8 mouse cellular contexts compared by ENCODE assay signal in genomic region chr15:74004008-74004680, GRCm38 (mm10).
DNase-seq lines count a peak whose midpoint lies in the region; ATAC-seq and TF ChIP-seq lines count a peak whose summit lies in the region.
"Had no signal": no experiment of that assay in that cellular context is flagged by ENCODE, and none has a peak within 500 bp of the region (broad histone marks: within the 10 kb centered on the region; RNA-seq: fewer than 3 reads in every experiment).

No protein-coding gene starts in this region.

- H3K27me3 ChIP-seq in lung, embryonic 14.5 days (ENCODE audit: insufficient read depth, low read length), result no peaks in the 10 kb centered on the region
- H3K27me3 ChIP-seq in lung, postnatal 0 days (replicated peaks; ENCODE audit: insufficient read depth, low read length), result no peaks in the 10 kb centered on the region
- no peaks in the 10 kb centered on the region for H3K27me3 ChIP-seq in limb, embryonic 10.5 days (ENCODE audit: low read depth, poor library complexity, severe bottlenecking)

- no peak overlapping the region for H3K4me3 ChIP-seq in lung, embryonic 14.5 days (ENCODE audit: low read depth, low read length)
- no peak overlapping the region for H3K4me3 ChIP-seq in lung, postnatal 0 days (ENCODE audit: low read depth, low read length)
- no peak overlapping the region for H3K4me3 ChIP-seq in limb, embryonic 10.5 days
- no peak overlapping the region for H3K4me3 ChIP-seq in left cerebral cortex, adult 2 months
- H3K4me3 ChIP-seq: heart, embryonic 15.5 days had no signal

- intact Hi-C loops in left cerebral cortex, adult 2 months (cut with DNase I), result no loop called here
- intact Hi-C loops in left cerebral cortex, postnatal 36 days (cut with DNase I), result no loop called here

- no peaks in the 10 kb centered on the region for H3K9me3 ChIP-seq in lung, embryonic 14.5 days (ENCODE audit: low read depth, low read length)
- H3K9me3 ChIP-seq in lung, postnatal 0 days (ENCODE audit: low read length), result no peaks in the 10 kb centered on the region
- H3K9me3 ChIP-seq in limb, embryonic 10.5 days (replicated peaks), result no peaks in the 10 kb centered on the region
- H3K9me3 ChIP-seq: heart, embryonic 15.5 days had no signal

- no peaks in the 10 kb centered on the region for H3K36me3 ChIP-seq in lung, embryonic 14.5 days (ENCODE audit: insufficient read depth)
- H3K36me3 ChIP-seq in lung, postnatal 0 days (ENCODE audit: insufficient read depth, low read length), result no peaks in the 10 kb centered on the region
- no peaks in the 10 kb centered on the region for H3K36me3 ChIP-seq in limb, embryonic 10.5 days
- H3K36me3 ChIP-seq: heart, embryonic 15.5 days had no signal

- H3K4me2 ChIP-seq in lung, embryonic 14.5 days, result no peak overlapping the region
- no peak overlapping the region for H3K4me2 ChIP-seq in lung, postnatal 0 days (replicated peaks; ENCODE audit: low read depth, low read length)
- H3K4me2 ChIP-seq: heart, embryonic 15.5 days had no signal

- 67% methylated on average over 7 of the region's 7 CpGs for WGBS in lung, embryonic 14.5 days
- WGBS in lung, postnatal 0 days, result 64% methylated on average over 7 of the region's 7 CpGs
- 65% methylated on average over 7 of the region's 7 CpGs for WGBS in limb, embryonic 10.5 days

- no peak for ATAC-seq in lung, embryonic 14.5 days (ENCODE audit: insufficient read depth)
- no peak for ATAC-seq in lung, postnatal 0 days

- H3K27ac ChIP-seq in lung, embryonic 14.5 days (ENCODE audit: low read depth), result no peak overlapping the region
- no peak overlapping the region for H3K27ac ChIP-seq in lung, postnatal 0 days (ENCODE audit: low read length)
- no peak overlapping the region for H3K27ac ChIP-seq in limb, embryonic 10.5 days
- H3K27ac ChIP-seq in left cerebral cortex, adult 2 months, result no peak overlapping the region
- H3K27ac ChIP-seq: heart, embryonic 15.5 days had no signal

- DNase-seq in lung, embryonic 14.5 days, result peak; percentile 79
- no peak for DNase-seq in lung, postnatal 0 days (ENCODE audit: low spot score)
- peak; percentile 9 for DNase-seq in adipocyte (ENCODE audit: low spot score)
- peak; percentile 45 to 57 for DNase-seq in cerebellum, adult 18-20 months
- DNase-seq in limb, embryonic 10.5 days (ENCODE audit: low spot score), result peak; percentile 71
- DNase-seq in left cerebral cortex, adult 2 months (ENCODE audit: extremely low spot score in 1 of 2, low spot score in 2 of 2), result no peak
- no peak for DNase-seq in left cerebral cortex, postnatal 36 days (ENCODE audit: low spot score in 2 of 2)

- no peak overlapping the region for H3K9ac ChIP-seq in lung, embryonic 14.5 days
- no peak overlapping the region for H3K9ac ChIP-seq in lung, postnatal 0 days (replicated peaks; ENCODE audit: low read depth)
- H3K9ac ChIP-seq: heart, embryonic 15.5 days had no signal

- H3K4me1 ChIP-seq in lung, embryonic 14.5 days (ENCODE audit: insufficient read depth), result no peaks in the 10 kb centered on the region
- no peaks in the 10 kb centered on the region for H3K4me1 ChIP-seq in lung, postnatal 0 days (ENCODE audit: insufficient read depth, low read depth, low read length)
- no peaks in the 10 kb centered on the region for H3K4me1 ChIP-seq in limb, embryonic 10.5 days
- H3K4me1 ChIP-seq: heart, embryonic 15.5 days had no signal

- TF ChIP-seq EP300 in lung, postnatal 0 days (IDR thresholded peaks at IDR 0.05), result no peak

- no peak for TF ChIP-seq CTCF in lung, embryonic 14.5 days (IDR thresholded peaks at IDR 0.05; ENCODE audit: low read depth)
- no peak for TF ChIP-seq CTCF in lung, postnatal 0 days (IDR thresholded peaks at IDR 0.05)
- no peak for TF ChIP-seq CTCF in left cerebral cortex, adult 2 months (IDR thresholded peaks at IDR 0.05)

Comparison
In these comparisons a context has a peak if more than half of its experiments do, and no peak if none do; other contexts are left out.
1. DNase-seq: peak in lung, embryonic 14.5 days (single experiment), adipocyte (single experiment), cerebellum, adult 18-20 months (2 of 2) and limb, embryonic 10.5 days (single experiment); none in lung, postnatal 0 days (single experiment), left cerebral cortex, adult 2 months (0 of 2) and left cerebral cortex, postnatal 36 days (0 of 2).